Mouse (Mus musculus) brain, embryonic 14.5 days (tissue): ENCODE measurements at regions not wholly inside any gene's neighbourhood (a gene's known extent, or its start where the extent isn't known, plus 50 kb on each side); places are given as distances from the start of the nearest gene placed in this dataset.

Source experiments
- DNase-seq: peaks from one replicate; pipeline ENCODE4 v3.0.0-alpha.2; 2011; ENCODE audit warnings: low read depth
- CTCF ChIP-seq: fragments of 200-500 bp; IDR thresholded peaks from 2 replicates; pipeline ENCODE4 v1.5.1; 2012; ENCODE audit warnings: inconsistent platforms, mild to moderate bottlenecking, moderate library complexity, borderline replicate concordance; ENCODE audit not compliant: insufficient read depth, insufficient read length; ENCODE audit errors: extremely low read depth
- POLR2A ChIP-seq: fragments of 200-500 bp; IDR thresholded peaks from 2 replicates; pipeline ENCODE4 v1.6.1; 2012; ENCODE audit warnings: mild to moderate bottlenecking, inconsistent platforms, borderline replicate concordance; ENCODE audit not compliant: poor library complexity, insufficient read depth, insufficient read length, severe bottlenecking; ENCODE audit errors: extremely low read depth

DNA sequence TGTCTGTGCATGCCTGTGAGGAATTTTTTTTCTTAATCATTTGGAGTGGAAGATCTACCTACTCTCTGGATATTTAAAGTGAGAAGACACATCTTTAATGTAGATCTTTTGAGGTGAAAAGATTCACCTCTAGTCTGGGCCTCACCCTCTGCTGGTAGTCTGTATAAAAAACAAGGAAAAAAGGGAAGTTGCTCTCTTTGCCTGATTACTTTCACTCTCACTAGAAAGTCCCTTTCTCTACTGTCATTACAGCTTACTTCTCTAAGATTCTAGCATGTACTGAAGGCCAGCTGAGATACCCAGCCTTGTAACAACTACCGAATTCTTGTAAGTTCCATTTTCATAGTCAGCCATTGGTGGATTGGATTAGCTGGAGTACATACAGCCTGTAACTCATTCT lies 3791.9 kb downstream of the 9330182O14Rik start:
- TF ChIP-seq CTCF (no peak), POLR2A (no peak)
- DNase-seq: no peak

DNA sequence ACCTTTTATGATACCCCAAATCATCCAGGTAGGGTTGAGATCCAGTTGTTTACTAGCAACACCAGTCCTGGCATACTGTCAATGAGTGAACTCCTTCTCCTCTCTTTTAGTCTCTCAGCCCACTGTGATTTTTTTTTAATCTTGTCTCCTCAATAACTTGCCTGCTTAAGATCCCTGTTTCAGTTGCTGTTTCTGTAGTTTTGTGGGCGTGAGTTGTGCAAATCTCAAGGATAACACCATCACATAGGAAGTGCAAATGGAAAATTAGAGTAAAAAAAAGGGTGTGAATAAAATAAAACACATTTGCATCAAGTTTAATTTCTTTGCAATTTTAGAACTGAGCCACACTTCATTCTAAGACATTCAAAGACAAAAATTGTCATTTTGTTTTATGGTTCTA lies 3799.4 kb downstream of the 9330182O14Rik start:
- DNase-seq: no peak
- TF ChIP-seq CTCF: no peak

GRCm38 (mm10) chr15:43940424-43940823 lies 3806.3 kb downstream of the 9330182O14Rik start:
- peak; percentile 96 for DNase-seq
- no peak for TF ChIP-seq CTCF
- no peak for TF ChIP-seq POLR2A

DNA sequence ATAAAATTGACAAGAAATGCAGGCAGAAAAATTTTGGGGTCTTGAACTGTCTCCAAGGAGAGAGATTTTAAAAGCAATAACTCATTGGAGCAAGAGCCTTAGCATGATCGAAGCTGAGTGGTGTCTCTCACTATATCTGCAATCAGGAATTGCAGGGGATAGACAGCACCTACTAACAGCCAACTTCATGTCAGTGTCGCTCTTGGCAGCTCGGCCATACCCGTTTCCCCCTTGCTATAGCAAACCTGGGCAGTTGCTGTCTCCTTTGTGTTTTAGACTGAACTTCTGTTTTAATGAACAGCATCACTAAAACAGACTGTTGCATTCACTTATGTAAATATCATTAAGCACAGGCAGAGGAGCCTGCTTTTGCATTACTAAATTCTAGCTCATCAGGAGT lies 3806.7 kb downstream of the 9330182O14Rik start:
- TF ChIP-seq POLR2A: no peak
- TF ChIP-seq CTCF: no peak

DNA sequence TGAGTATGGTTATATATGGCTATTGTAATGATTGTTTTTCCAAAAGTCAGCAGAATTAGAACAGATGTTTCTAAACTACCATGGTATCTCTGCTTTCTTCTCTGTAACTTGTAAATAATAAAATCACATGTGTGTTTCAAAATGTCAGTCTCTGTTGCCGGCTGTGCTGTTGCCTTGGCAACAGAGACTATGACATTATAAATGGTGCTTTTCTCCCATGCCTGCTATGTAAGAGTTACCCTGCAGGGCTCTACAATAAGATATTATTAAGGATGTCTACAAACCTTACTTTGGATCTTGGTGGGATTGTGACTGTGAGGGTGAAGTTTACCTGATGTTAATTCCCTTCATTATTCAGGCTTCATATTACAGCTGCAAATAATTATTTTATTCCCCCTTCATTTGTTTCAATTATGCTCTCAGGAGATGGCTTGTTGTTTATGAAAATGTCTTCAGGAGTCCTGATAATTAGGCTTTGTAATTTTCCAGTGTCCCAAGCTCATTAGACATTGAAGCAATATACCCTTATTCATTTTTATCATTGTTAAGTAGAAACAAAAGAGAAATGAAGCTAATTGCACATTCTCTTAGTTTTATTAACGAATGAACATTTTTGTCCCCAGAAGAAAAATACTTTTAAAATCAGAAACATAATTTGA lies 3808.0 kb downstream of the 9330182O14Rik start:
- peak; percentile 85 for DNase-seq
- no peak for TF ChIP-seq POLR2A
- TF ChIP-seq CTCF: no peak

More for the DNA sequence above, 3806.7 kb downstream of the 9330182O14Rik start:
- DNase-seq: peak; percentile 83

DNA sequence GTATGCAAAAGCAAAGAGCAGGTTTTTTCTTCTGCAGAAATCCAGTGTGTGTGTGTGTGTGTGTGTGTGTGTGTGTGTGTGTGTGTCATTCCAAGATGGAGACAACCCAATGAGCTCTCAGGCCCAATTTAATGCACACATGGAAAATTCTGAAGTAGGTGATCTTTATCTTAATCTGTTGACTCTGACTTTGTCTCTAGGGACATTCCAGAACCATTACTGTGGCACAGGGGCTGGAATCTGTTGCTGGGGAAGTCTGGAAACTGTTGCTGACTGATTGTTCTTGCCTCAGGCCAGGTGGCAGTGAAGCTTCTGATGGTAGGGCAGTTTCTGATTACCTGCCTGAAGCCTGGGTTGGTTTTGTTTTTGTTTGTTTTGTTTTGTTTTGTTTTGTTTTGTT lies 3850.8 kb downstream of the 9330182O14Rik start:
- no peak for DNase-seq
- TF ChIP-seq POLR2A (no peak), CTCF (no peak)

GRCm38 (mm10) chr15:43991229-43991628 lies 3857.1 kb downstream of the 9330182O14Rik start:
- TF ChIP-seq CTCF (no peak; the same call in 1 of the 2 replicates), POLR2A (no peak)
- DNase-seq: peak; percentile 86

DNA sequence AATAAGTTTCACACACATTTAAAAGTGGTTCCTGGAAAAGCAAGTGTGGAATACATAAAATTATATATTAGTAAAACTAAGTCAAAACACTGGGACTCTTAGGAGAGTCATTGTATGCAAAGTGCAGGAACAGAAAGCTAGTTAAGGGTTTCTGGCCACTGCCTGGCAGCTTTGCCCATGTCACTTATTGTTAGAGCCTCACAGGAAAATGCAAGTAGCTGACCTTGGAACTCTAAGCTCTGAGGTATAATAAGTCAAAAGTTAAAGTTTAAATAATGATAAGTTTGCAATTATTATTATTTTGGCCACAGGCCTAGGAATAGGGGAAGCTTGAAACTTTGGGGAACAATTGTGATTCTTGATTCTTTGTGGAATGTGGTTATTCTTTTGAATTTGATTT lies 3858.8 kb downstream of the 9330182O14Rik start:
- DNase-seq: no peak
- TF ChIP-seq CTCF (no peak), POLR2A (no peak)

GRCm38 (mm10) chr15:44026468-44027028 lies 3892.4 kb downstream of the 9330182O14Rik start:
- no peak for DNase-seq
- TF ChIP-seq CTCF (no peak), POLR2A (no peak)

GRCm38 (mm10) chr15:44035900-44036299 lies 3901.7 kb downstream of the 9330182O14Rik start:
- DNase-seq: peak; percentile 52
- TF ChIP-seq POLR2A: no peak
- TF ChIP-seq CTCF: peak; percentile 14; the same call in 1 of the 2 replicates

DNA sequence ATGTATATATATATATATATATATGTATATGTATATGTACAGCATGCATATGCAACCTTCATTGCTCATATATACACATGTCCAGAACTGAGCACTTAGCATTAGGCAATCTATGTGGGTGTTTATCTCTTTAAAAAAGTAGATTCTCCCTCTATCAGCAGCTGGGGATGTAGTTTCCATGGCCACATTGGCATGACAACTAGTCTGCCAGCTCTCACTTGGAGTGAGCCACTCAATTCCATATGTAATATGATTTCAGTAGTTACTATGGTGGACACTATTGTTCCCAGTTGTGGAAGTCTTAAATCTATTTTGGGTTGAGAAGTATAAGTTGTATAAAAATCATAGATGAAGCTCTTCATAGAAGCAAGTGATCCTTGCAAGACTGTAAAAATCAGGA lies 3903.7 kb downstream of the 9330182O14Rik start:
- TF ChIP-seq CTCF (no peak), POLR2A (no peak)
- DNase-seq: peak; percentile 9
